Mouse (Mus musculus): Measurements from ENCODE around the gene Aamp. TPM values are rescaled to one million over a fixed set of nuclear protein-coding genes. Genes with fewer than 3 reads are reported as not detected.
A peak's percentile ranks its signal among the peaks of the same experiment; 100 is the strongest.

Aamp gene
- polyA plus RNA-seq, 1 experiment from 2014 or later: 259 TPM

DNA sequence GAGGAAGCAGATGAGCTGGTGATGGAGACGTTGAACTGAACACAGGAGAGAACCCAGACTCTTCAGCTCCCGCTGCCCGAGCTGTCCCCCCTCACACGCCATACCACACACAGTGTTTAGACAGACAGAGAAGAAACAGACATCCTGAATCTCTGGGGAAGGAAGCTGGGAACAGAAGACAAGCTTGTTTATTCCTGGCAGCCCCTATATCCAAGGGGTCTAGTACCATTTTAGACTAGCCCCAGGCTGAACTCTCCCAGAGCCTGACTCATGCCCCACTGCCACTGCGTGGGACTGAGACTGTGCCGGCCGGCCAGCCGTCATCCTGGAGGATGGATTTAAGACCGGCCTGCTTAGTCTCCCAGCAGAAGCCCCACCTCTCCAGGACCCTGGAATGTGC lies 9.5 kb downstream of the Aamp start:
- no peak overlapping the region for H3K27ac ChIP-seq (replicated peaks)
- DNase-seq (ENCODE audit: low spot score): peak; percentile 53
- no peaks in the 10 kb centered on the region for H3K9me3 ChIP-seq
- H3K27me3 ChIP-seq (replicated peaks; ENCODE audit: low read depth, poor library complexity, severe bottlenecking): no peaks in the 10 kb centered on the region
- no peak overlapping the region for H3K4me3 ChIP-seq
- peaks cover 17% of the 10 kb centered on the region for H3K36me3 ChIP-seq (replicated peaks)
- 28% methylated on average over 9 of the region's 9 CpGs for WGBS
- H3K4me1 ChIP-seq: peaks cover 41% of the 10 kb centered on the region

DNA sequence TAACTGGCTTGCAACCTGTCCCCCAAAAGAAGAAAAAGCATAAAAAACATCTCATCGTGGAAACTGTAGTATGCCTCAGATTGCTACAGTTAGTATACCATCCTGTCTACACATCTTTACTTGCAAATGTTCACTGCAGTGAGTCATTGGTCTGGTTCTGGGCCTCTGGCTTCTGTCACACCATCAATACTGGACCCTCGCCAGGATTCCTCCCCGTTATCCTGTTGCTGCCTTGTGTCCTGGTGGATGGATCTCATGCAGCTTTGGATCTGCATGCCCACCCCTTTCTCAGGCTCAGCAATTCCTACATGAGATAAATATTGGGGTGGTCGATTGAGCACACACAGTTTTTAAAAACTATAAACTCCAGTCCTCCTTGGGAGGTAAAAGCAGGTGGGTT lies 12.9 kb downstream of the Aamp start:
- no peak for DNase-seq (ENCODE audit: low spot score)
- peaks cover 26% of the 10 kb centered on the region for H3K36me3 ChIP-seq (replicated peaks)
- WGBS: 86% methylated on average over 4 of the region's 4 CpGs
- no peak overlapping the region for H3K4me3 ChIP-seq
- H3K27me3 ChIP-seq (replicated peaks; ENCODE audit: low read depth, poor library complexity, severe bottlenecking): no peaks in the 10 kb centered on the region
- no peak overlapping the region for H3K27ac ChIP-seq (replicated peaks)
- peaks cover 27% of the 10 kb centered on the region for H3K4me1 ChIP-seq
- H3K9me3 ChIP-seq: no peaks in the 10 kb centered on the region

- Histone ChIP-seq H3K9me3 (no peaks in the 10 kb centered on the region), H3K27ac (replicated peaks) (no peak overlapping the region), H3K4me3 (no peak overlapping the region), H3K27me3 (replicated peaks; ENCODE audit: low read depth, poor library complexity, severe bottlenecking) (no peaks in the 10 kb centered on the region), H3K36me3 (replicated peaks) (peaks cover 55% of the 10 kb centered on the region), H3K4me1 (peaks cover 3% of the 10 kb centered on the region)
- no peak for DNase-seq (ENCODE audit: low spot score)
- WGBS: 87% methylated on average over 8 of the region's 8 CpGs
Measured at GRCm38 (mm10) chr1:74268750-74269149, 15.8 kb downstream of the Aamp start.

- Histone ChIP-seq H3K27me3 (replicated peaks; ENCODE audit: low read depth, poor library complexity, severe bottlenecking) (no peaks in the 10 kb centered on the region), H3K27ac (replicated peaks) (no peak overlapping the region), H3K4me3 (no peak overlapping the region), H3K36me3 (replicated peaks) (peaks cover 98% of the 10 kb centered on the region), H3K4me1 (no peaks in the 10 kb centered on the region), H3K9me3 (no peaks in the 10 kb centered on the region)
- no peak for DNase-seq (ENCODE audit: low spot score)
- 88% methylated on average over 6 of the region's 6 CpGs for WGBS
Measured at GRCm38 (mm10) chr1:74262510-74262909, 22.0 kb downstream of the Aamp start.

- no peaks in the 10 kb centered on the region for H3K27me3 ChIP-seq (replicated peaks; ENCODE audit: low read depth, poor library complexity, severe bottlenecking)
- H3K36me3 ChIP-seq (replicated peaks): peaks cover 98% of the 10 kb centered on the region
- H3K4me3 ChIP-seq: no peak overlapping the region
- no peaks in the 10 kb centered on the region for H3K9me3 ChIP-seq
- 75% methylated on average over 4 of the region's 4 CpGs for WGBS
- no peak overlapping the region for H3K27ac ChIP-seq (replicated peaks)
- no peak for DNase-seq (ENCODE audit: low spot score)
- H3K4me1 ChIP-seq: no peaks in the 10 kb centered on the region
Measured at GRCm38 (mm10) chr1:74256782-74257181, 27.8 kb downstream of the Aamp start.

- 95% methylated on average over 8 of the region's 8 CpGs for WGBS
- no peaks in the 10 kb centered on the region for H3K4me1 ChIP-seq
- DNase-seq (ENCODE audit: low spot score): no peak
- no peak overlapping the region for H3K4me3 ChIP-seq
- no peaks in the 10 kb centered on the region for H3K9me3 ChIP-seq
- H3K27ac ChIP-seq (replicated peaks): no peak overlapping the region
- H3K36me3 ChIP-seq (replicated peaks): peaks cover 98% of the 10 kb centered on the region
- H3K27me3 ChIP-seq (replicated peaks; ENCODE audit: low read depth, poor library complexity, severe bottlenecking): no peaks in the 10 kb centered on the region
Measured at GRCm38 (mm10) chr1:74255704-74256345, 28.7 kb downstream of the Aamp start.

DNA sequence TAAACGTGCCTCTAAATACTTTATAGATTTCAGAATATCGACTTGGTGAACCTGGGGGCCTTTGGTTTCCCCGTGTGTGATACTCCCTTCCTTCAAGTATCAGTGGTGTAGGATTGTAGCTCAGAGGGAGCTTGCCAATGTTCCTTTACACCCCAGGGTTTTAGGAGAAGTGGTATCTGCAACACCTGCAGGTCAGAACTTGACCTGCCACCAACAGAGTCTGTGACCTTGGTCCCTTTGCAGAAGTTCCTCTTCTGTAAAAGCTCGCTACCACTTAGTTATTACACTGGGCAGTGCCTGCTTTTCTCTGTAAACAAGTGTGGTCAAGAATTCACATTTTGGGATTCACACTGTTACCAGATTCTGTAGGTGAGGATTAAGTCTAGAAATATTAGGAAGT lies 34.4 kb downstream of the Aamp start:
- Histone ChIP-seq H3K9me3 (no peaks in the 10 kb centered on the region), H3K36me3 (replicated peaks) (peaks cover 90% of the 10 kb centered on the region), H3K4me3 (no peak overlapping the region), H3K27me3 (replicated peaks; ENCODE audit: low read depth, poor library complexity, severe bottlenecking) (no peaks in the 10 kb centered on the region), H3K27ac (replicated peaks) (no peak overlapping the region), H3K4me1 (no peaks in the 10 kb centered on the region)
- 90% methylated on average over 4 of the region's 4 CpGs for WGBS
- DNase-seq (ENCODE audit: low spot score): no peak

DNA sequence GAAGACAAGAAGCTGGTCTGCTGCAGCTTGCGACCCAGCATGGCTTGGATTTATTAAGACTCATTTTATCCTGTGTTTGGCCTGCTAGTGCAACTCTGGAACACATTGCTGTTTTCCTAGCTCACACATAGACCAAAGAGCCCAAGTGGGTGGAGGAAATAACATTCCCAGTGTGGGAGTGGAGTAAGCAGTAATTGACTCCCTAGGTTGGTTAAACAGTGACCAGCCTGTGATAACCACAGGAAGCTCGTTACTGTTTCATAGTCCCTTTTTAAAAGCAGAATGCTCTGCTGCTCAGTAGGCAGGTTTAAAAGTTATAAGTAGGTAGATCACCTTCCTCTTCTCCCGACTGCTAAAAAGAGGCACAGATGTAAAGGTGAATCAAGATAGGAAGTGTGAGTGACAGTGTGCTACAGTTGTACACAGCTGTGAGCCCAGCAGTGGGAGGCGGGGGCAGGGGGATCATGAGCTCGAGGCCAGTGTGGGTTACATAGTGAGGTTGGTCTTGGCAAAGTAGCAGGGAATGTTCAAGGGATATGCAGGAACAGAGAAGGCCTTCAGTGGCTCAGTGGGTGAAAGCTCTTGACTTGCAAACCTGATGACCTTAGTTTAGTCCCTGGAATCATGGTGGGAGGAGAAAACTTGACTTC lies 35.1 kb downstream of the Aamp start:
- peaks cover 84% of the 10 kb centered on the region for H3K36me3 ChIP-seq (replicated peaks)
- no peaks in the 10 kb centered on the region for H3K4me1 ChIP-seq
- no peak for DNase-seq (ENCODE audit: low spot score)
- no peaks in the 10 kb centered on the region for H3K9me3 ChIP-seq
- no peak overlapping the region for H3K27ac ChIP-seq (replicated peaks)
- no peaks in the 10 kb centered on the region for H3K27me3 ChIP-seq (replicated peaks; ENCODE audit: low read depth, poor library complexity, severe bottlenecking)
- H3K4me3 ChIP-seq: no peak overlapping the region
- 83% methylated on average over 5 of the region's 5 CpGs for WGBS

DNA sequence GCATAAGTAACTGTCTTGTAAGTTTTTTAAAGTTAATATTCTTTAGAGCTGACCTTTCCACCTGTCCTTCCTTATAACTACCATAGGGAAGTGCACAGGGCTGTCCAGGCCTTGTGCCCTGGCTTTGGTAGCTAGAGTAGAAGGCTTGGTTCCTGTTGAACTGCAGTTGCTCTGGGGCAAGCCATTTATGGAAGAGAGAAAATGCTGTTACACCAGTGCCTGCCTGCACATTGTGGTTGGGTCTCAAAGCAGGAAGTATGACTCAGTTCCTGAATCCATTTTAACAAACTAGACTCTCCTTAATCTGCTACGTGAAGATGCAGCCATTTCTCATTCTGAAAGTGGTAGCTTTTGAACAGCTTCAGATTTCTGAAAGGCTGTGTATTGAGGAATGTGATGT lies 35.7 kb downstream of the Aamp start:
- no peak overlapping the region for H3K27ac ChIP-seq (replicated peaks)
- no peak overlapping the region for H3K4me3 ChIP-seq
- WGBS: 70% methylated on average over 1 of the region's 1 CpGs
- no peaks in the 10 kb centered on the region for H3K9me3 ChIP-seq
- no peaks in the 10 kb centered on the region for H3K4me1 ChIP-seq
- H3K36me3 ChIP-seq (replicated peaks): peaks cover 77% of the 10 kb centered on the region
- DNase-seq (ENCODE audit: low spot score): no peak
- no peaks in the 10 kb centered on the region for H3K27me3 ChIP-seq (replicated peaks; ENCODE audit: low read depth, poor library complexity, severe bottlenecking)

GRCm38 (mm10) chr1:74245525-74245924 lies 39.0 kb downstream of the Aamp start:
- peaks cover 63% of the 10 kb centered on the region for H3K36me3 ChIP-seq (replicated peaks)
- H3K4me1 ChIP-seq: peaks cover under 1% of the 10 kb centered on the region; the same call in 1 of the 2 replicates
- no peak overlapping the region for H3K4me3 ChIP-seq
- no peak for DNase-seq (ENCODE audit: low spot score)
- no peak overlapping the region for H3K27ac ChIP-seq (replicated peaks)
- H3K9me3 ChIP-seq: no peaks in the 10 kb centered on the region
- 85% methylated on average over 2 of the region's 2 CpGs for WGBS
- no peaks in the 10 kb centered on the region for H3K27me3 ChIP-seq (replicated peaks; ENCODE audit: low read depth, poor library complexity, severe bottlenecking)

DNA sequence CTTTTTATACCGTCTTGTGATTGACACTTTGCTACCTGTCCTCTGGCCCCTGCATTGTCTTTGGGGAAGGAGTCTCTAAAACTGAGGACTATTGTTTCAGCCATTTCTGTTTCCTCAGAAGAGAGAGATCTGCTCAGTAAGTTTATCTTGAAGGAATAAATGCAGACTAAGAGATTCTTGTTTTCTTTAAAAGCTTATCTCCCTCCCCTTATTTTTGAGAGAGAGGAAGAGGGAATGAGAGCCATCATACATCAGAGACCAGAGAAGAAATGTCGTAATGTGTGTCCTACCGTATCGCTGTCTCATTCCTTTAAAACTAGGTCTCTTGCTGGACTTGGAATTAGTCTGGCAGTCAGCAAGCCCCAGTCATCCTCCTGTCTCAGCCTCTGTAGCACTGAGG lies 43.7 kb downstream of the Aamp start:
- Histone ChIP-seq H3K4me3 (no peak overlapping the region), H3K27me3 (replicated peaks; ENCODE audit: low read depth, poor library complexity, severe bottlenecking) (no peaks in the 10 kb centered on the region), H3K4me1 (peaks cover 36% of the 10 kb centered on the region), H3K36me3 (replicated peaks) (peaks cover 21% of the 10 kb centered on the region), H3K27ac (replicated peaks) (no peak overlapping the region), H3K9me3 (no peaks in the 10 kb centered on the region)
- no peak for DNase-seq (ENCODE audit: low spot score)
- WGBS: 89% methylated on average over 4 of the region's 4 CpGs

GRCm38 (mm10) chr1:74240311-74240710 lies 44.2 kb downstream of the Aamp start:
- no peak for DNase-seq (ENCODE audit: low spot score)
- 81% methylated on average over 6 of the region's 6 CpGs for WGBS
- H3K4me3 ChIP-seq: no peak overlapping the region
- no peaks in the 10 kb centered on the region for H3K27me3 ChIP-seq (replicated peaks; ENCODE audit: low read depth, poor library complexity, severe bottlenecking)
- H3K27ac ChIP-seq (replicated peaks): no peak overlapping the region
- peaks cover 36% of the 10 kb centered on the region for H3K4me1 ChIP-seq
- H3K9me3 ChIP-seq: no peaks in the 10 kb centered on the region
- peaks cover 21% of the 10 kb centered on the region for H3K36me3 ChIP-seq (replicated peaks)

DNA sequence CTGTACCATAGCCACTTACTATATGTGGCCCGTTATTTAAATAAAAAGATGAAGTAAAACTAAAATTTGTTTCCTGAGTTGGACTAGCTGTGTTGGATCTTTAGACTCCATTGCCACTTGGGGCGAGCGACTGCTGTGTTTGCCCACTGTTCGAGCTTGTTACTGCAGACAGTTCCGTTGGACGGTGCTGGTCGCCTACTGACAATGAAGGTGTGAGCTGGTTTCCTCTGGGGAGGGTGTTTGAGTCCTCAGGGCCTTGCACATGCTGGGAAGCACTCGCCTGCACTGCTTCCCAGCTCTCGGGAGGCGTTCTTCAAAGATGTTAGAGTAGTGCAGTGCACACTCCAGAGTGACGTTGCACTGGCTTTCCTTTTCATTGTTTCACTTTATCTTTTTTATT lies 44.9 kb downstream of the Aamp start:
- H3K36me3 ChIP-seq (replicated peaks): peaks cover 21% of the 10 kb centered on the region
- no peak overlapping the region for H3K27ac ChIP-seq (replicated peaks)
- peaks cover 36% of the 10 kb centered on the region for H3K4me1 ChIP-seq
- DNase-seq (ENCODE audit: low spot score): no peak
- WGBS: 70% methylated on average over 11 of the region's 11 CpGs
- no peaks in the 10 kb centered on the region for H3K27me3 ChIP-seq (replicated peaks; ENCODE audit: low read depth, poor library complexity, severe bottlenecking)
- no peaks in the 10 kb centered on the region for H3K9me3 ChIP-seq
- H3K4me3 ChIP-seq: peak overlapping the region; percentile 89; the same call in 1 of the 2 replicates

Measured in embryonic facial prominence, embryonic 10.5 days (tissue).